Mouse (Mus musculus): ENCODE measurements around the gene Chrng. TPM values are rescaled to one million over a fixed set of nuclear protein-coding genes. Genes with fewer than 3 reads are reported as not detected.

Chrng gene
- total and polyA plus RNA-seq, 3 experiments, result 0.04 TPM; not detected in 2

GRCm38 (mm10) chr1:87214748-87215147 is 10.3 kb downstream of the Chrng start:
- no peak overlapping the region for H3K27ac ChIP-seq (ENCODE audit: insufficient read depth, low read depth)
- in situ Hi-C loops (cut with MboI; ENCODE audit: low pct_ligation_motif_present, low pct_unique_long_range_greater_than_20kb, low sequenced_read_pairs), result no loop called here

GRCm38 (mm10) chr1:87217938-87218337 is 13.5 kb downstream of the Chrng start:
- H3K9me3 ChIP-seq (replicated peaks; ENCODE audit: low read length), result no peaks in the 10 kb centered on the region
- no peaks in the 10 kb centered on the region for H3K27me3 ChIP-seq (replicated peaks)
- 0 out of 2 replicates have a peak overlapping the region, but pooled peaks have one; percentile 11 for H3K4me2 ChIP-seq (ENCODE audit: insufficient read depth, low read depth, poor library complexity, severe bottlenecking)
- peaks cover 66% of the 10 kb centered on the region for H3K79me2 ChIP-seq (replicated peaks; ENCODE audit: control insufficient read depth, extremely low read depth, insufficient read depth, poor library complexity, severe bottlenecking)
- peak; percentile 32 for DNase-seq (ENCODE audit: extremely low read depth)
- peaks cover 37 to 63% of the 10 kb centered on the region in 2 experiments for H3K36me3 ChIP-seq (replicated peaks in 1 of 2; ENCODE audit: control insufficient read depth in 1 of 2, insufficient read depth in 1 of 2, low read length in 1 of 2)
- no peak overlapping the region for H3K27ac ChIP-seq (ENCODE audit: insufficient read depth, low read depth)
- dilution Hi-C loops (cut with MboI; ENCODE audit: extremely low pct_ligation_motif_present, extremely low pct_unique_long_range_greater_than_20kb, low sequenced_read_pairs), result no loop called here
- TF ChIP-seq KAT2A (IDR thresholded peaks at IDR 0.05; ENCODE audit: insufficient replicate concordance, low read length), result no peak
- TF ChIP-seq SMC3 (IDR thresholded peaks at IDR 0.05; ENCODE audit: low read depth, low read length), result peak; percentile 21; the same call in 1 of the 2 replicates
- TF ChIP-seq RAD21 (IDR thresholded peaks at IDR 0.05; ENCODE audit: low read depth, low read length), result peak; percentile 8
- peak; percentile 20 to 61; a peak in 2 of 4 replicates for TF ChIP-seq CTCF (conservative IDR thresholded peaks at IDR 0.05 in 1 of 2, IDR thresholded peaks at IDR 0.05 in 1 of 2; ENCODE audit: low read depth in 2 of 2, low read length in 2 of 2)
- peak; percentile 67; the same call in 1 of the 2 replicates for TF ChIP-seq MAFK (IDR thresholded peaks at IDR 0.05; ENCODE audit: insufficient replicate concordance, low read length)
- no peak for TF ChIP-seq TCF12 (IDR thresholded peaks at IDR 0.05; ENCODE audit: low read depth, low read length)
- TF ChIP-seq ELF1 (IDR thresholded peaks at IDR 0.05; ENCODE audit: low read depth, low read length), result no peak
- H3K4me3 ChIP-seq (replicated peaks in 1 of 3; ENCODE audit: low read depth in 2 of 3, low read length in 2 of 3, poor library complexity in 1 of 3), result no peak overlapping the region
- peaks cover 4 to 36% of the 10 kb centered on the region in 2 experiments; a peak in 3 of 4 replicates for H3K4me1 ChIP-seq (ENCODE audit: control insufficient read depth in 1 of 2, insufficient read depth in 2 of 2)
- H3K9ac ChIP-seq (ENCODE audit: insufficient read depth, low read depth), result peak overlapping the region; percentile 31; the same call in 1 of the 2 replicates
- in situ Hi-C loops (cut with MboI; ENCODE audit: low pct_ligation_motif_present, low pct_unique_long_range_greater_than_20kb, low sequenced_read_pairs), result no loop called here

More at GRCm38 (mm10) chr1:87214748-87215147, 10.3 kb downstream of the Chrng start:
- H3K4me3 ChIP-seq (replicated peaks in 1 of 3; ENCODE audit: low read depth in 2 of 3, low read length in 2 of 3, poor library complexity in 1 of 3), result peak overlapping the region; percentile 74 to 90 (median 80)
- peaks cover 12 to 57% of the 10 kb centered on the region in 2 experiments for H3K4me1 ChIP-seq (ENCODE audit: control insufficient read depth in 1 of 2, insufficient read depth in 2 of 2)
- dilution Hi-C loops (cut with MboI; ENCODE audit: extremely low pct_ligation_motif_present, extremely low pct_unique_long_range_greater_than_20kb, low sequenced_read_pairs), result no loop called here
- TF ChIP-seq NRF1 (IDR thresholded peaks at IDR 0.05; ENCODE audit: low read depth, low read length) (no peak), NELFE (IDR thresholded peaks at IDR 0.05; ENCODE audit: low read depth, low read length) (no peak), ZMIZ1 (IDR thresholded peaks at IDR 0.05; ENCODE audit: low read depth, low read length) (no peak), POLR2AphosphoS2 (IDR thresholded peaks at IDR 0.05; ENCODE audit: low read depth, low read length) (no peak), ZKSCAN1 (IDR thresholded peaks at IDR 0.05; ENCODE audit: borderline replicate concordance, low read depth, low read length) (no peak), SIN3A (IDR thresholded peaks at IDR 0.05; ENCODE audit: low read length) (peak; percentile 48), MXI1 (IDR thresholded peaks at IDR 0.05; ENCODE audit: low read depth, low read length) (peak; percentile 45; the same call in 1 of the 2 replicates), BHLHE40 (IDR thresholded peaks at IDR 0.05; ENCODE audit: low read depth, low read length) (peak; percentile 27; the same call in 1 of the 2 replicates), SMC3 (IDR thresholded peaks at IDR 0.05; ENCODE audit: low read depth, low read length) (no peak), ZC3H11A (IDR thresholded peaks at IDR 0.05; ENCODE audit: low read depth, low read length) (no peak), TCF12 (IDR thresholded peaks at IDR 0.05; ENCODE audit: low read depth, low read length) (no peak), ELF1 (IDR thresholded peaks at IDR 0.05; ENCODE audit: low read depth, low read length) (peak; percentile 8; the same call in 1 of the 2 replicates), E2F4 (IDR thresholded peaks at IDR 0.05; ENCODE audit: insufficient replicate concordance, low read depth, low read length) (no peak), HCFC1 (IDR thresholded peaks at IDR 0.05; ENCODE audit: low read depth, low read length) (no peak; the same call in 1 of the 2 replicates), ZNF384 (IDR thresholded peaks at IDR 0.05; ENCODE audit: low read depth, low read length) (no peak), UBTF (IDR thresholded peaks at IDR 0.05; ENCODE audit: low read depth, low read length) (no peak)
- peaks cover 11 to 36% of the 10 kb centered on the region in 2 experiments for H3K36me3 ChIP-seq (replicated peaks in 1 of 2; ENCODE audit: control insufficient read depth in 1 of 2, insufficient read depth in 1 of 2, low read length in 1 of 2)
- H3K9ac ChIP-seq (ENCODE audit: insufficient read depth, low read depth), result peak overlapping the region; percentile 93
- peak overlapping the region; percentile 96 for H3K4me2 ChIP-seq (ENCODE audit: insufficient read depth, low read depth, poor library complexity, severe bottlenecking)
- peaks cover 61% of the 10 kb centered on the region for H3K79me2 ChIP-seq (replicated peaks; ENCODE audit: control insufficient read depth, extremely low read depth, insufficient read depth, poor library complexity, severe bottlenecking)
- H3K9me3 ChIP-seq (replicated peaks; ENCODE audit: low read length), result no peaks in the 10 kb centered on the region
- peak; percentile 27 for DNase-seq (ENCODE audit: extremely low read depth)
- H3K27me3 ChIP-seq (replicated peaks), result no peaks in the 10 kb centered on the region
